Mouse (Mus musculus): ENCODE data around the gene Lima1. TPM values are rescaled to one million over a fixed set of nuclear protein-coding genes. Genes with fewer than 3 reads are reported as not detected.
"Not testable (repeated sequence)": the region's sequence is repeated elsewhere in the genome, so short reads cannot be mapped to it uniquely, and the experiment has no call there.

The Lima1 gene
- total RNA-seq, 2 experiments from 2014 or later = 4.2 to 4.8 TPM

DNA sequence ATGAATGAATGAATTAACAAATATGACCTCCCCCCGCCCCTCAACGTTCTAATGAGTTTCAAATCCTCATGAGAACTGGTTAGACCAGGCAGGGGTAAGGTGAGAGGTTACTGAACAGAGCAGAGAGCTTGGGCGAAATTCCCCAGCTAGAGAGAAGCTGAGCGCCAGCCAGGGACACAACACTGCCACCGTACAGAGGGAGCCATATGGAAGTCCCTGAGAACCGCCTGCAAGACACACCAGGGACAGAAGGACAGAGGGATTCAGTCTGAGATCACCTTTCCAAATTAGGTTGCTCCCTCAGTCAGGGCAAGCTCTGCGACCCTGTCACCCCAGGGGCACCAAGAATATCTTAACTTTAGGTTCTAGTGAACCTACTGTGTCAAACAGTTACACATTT, 37.7 kb downstream of the Lima1 start:
- ATAC-seq (replicated peaks; ENCODE audit: poor library complexity) = no peak

GRCm38 (mm10) chr15:99835191-99835590, 40.1 kb downstream of the Lima1 start:
- no peak for ATAC-seq (replicated peaks; ENCODE audit: poor library complexity)

DNA sequence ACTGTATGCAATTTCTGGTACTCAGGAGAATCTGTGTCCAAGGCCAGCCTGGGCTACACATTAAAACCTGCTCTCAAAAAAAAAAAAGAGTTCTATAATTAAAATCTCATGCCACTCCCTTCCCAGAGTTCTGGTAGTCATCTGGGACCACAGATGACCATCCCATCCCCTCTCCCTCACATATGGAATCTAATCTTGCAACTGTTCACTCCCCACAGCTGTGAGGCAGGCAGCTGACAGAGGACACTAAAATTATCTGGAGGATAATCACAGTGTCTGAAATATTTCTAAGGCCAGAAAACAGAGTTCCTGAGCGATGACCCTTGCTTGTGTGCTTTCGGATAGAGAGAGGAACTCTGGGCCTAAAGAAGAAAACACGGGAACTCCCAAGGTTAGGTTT, 40.6 kb downstream of the Lima1 start:
- no peak for ATAC-seq (replicated peaks; ENCODE audit: poor library complexity)

DNA sequence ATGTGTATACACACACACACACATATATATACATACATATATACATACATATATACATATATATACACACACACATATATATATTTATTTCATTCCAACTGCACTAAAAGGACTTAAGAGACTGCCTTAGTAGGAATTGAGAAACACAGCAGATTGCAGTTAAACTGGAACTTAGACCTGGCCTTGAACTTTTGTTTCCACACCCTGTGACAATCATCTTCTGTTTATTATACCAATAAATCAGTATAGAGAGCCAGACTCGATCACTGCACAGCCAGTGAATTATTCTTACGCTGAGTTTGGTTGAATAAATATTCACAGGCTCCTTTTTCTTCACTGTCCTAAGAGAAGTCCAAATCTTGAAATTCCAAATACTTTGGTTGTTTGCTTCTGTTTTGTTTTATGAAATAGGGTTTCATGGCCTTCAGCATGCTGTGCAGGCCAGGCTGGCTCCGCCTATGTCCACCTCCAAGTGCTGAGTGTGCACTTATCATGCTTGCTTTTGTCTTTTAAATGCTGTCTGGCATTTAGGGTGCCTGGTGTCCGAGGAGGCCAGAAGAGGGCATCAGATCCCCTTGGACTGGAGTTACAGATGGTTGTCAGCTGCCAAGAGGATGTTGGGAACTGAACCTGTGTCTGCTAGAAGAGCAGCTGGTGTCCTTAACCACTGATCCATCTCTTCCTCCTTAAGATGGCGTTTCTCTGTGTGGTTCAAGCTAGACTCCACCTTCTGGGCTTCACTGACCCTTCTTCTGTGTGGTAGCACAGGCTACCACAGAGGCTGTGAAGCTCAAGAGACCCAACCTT, 41.4 kb downstream of the Lima1 start:
- no peak for ATAC-seq (replicated peaks; ENCODE audit: poor library complexity)

DNA sequence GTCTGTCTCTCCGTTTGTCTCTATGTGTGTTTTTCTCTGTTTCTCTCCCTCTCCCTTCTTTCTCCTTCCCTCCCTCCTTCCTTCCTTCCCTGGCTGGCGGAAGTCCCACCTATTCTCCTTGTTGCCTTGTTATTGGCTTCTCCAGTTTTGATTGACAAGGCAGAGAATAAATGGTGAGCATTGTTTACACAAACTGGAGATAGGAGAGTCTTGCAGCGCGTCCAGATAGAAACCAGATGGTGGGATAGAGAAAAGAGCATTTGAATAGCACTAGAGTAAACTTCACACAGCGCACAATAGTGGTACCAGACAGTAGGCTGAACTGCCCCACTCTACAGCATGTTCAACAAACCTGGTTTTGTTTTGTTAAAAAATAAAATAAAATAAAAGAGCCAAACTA, 43.7 kb downstream of the Lima1 start:
- ATAC-seq (replicated peaks; ENCODE audit: poor library complexity) = no peak

DNA sequence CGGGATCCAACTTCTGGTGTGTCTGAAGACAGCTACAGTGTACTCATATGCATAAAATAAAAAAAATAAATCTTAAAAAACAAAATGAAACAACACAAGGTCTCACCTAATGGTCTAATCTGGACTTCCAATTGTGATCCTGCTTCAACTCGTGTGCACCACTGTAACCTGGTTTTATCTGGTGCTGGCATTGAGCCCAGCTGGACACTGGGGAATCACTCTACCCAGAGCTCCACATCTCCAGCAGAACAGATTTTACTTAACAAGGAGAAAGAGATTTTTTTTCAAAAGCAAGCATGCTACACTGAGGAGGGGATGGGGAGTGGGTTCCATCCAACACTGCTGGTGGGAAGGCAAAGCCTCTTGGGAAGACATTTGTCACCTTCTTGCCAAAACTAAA, 47.2 kb downstream of the Lima1 start:
- ATAC-seq (replicated peaks; ENCODE audit: poor library complexity) = no peak

DNA sequence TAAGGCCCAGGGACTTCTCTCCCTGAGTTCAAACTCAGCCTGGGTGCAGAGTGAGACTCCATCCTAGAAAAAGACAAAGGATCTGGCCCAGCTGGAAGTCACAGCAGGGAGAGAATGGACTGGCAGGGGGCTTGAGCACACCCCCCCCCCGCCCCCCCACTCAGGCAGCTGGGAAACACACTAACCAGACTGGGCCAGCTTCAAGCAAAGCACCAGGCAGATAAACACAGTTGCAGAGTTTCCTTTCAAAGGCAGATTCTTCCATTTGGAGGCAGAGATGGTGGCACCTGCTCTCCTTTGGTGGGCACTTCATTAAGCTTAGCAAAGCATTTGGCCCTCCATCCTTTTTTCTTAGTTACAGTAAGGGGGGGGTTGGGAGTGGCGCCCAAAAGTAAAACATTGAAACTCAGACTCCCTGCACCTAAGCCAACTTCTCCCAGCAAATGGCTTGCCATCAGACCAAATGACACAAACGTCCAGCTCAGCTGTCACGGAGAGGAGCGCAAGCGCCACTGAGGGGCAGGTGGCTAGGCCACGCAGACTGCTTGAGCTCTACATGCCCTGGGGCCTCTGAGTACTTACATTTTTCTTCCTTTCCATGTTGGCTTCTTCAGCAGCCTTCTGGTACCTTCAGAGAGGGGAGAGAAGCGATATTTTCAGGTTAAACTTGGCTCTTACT, 48.9 kb downstream of the Lima1 start:
- ATAC-seq (replicated peaks; ENCODE audit: poor library complexity) = no peak

- no peak for ATAC-seq (replicated peaks; ENCODE audit: poor library complexity)
Measured at GRCm38 (mm10) chr15:99825211-99825610, 50.0 kb downstream of the Lima1 start.

DNA sequence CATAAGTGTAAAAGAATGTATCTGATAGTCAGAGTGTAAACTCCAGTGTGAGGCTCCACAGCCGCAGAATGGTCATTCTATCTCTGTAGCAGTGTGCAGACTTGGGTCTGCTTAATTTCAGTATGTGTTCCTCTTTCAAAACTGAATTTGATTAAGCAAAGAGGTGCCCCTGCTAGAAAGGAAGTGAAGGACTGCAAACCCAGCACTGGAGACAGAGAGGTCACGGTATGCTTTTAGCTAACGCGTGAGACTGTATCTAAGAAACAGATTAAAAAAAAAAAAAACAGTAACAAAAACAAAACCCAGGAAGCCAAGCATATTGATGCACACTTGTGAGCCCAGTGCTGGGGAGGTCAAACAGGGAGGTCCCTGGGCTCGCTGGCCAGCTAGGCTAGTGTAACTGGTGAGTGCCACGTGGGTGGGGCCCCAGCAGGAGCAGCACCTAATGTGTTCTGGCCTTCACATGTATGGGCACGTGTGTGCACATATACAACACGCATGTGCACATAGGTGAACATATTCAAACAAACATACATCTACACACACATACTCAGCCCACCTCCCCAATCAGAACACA, 51.8 kb downstream of the Lima1 start:
- ATAC-seq (replicated peaks; ENCODE audit: poor library complexity) = no peak

DNA sequence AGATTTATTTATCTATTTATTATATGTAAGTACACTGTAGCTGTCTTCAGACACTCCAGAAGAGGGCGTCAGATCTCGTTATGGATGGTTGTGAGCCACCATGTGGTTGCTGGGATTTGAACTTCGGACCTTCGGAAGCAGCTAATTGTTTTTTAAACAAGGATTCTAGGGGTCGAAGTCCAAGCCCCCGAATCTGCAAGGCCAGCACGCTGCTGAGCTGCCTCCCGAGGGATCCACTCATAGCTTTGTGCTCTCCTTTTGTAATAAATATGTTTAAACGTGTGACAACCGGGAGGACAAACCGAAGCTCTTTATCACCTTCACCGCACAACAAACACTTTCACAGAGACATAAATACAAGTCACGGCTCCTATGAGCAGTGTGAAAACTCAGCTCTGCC, 52.8 kb downstream of the Lima1 start:
- not testable (repeated sequence) for ATAC-seq (replicated peaks; ENCODE audit: poor library complexity)

GRCm38 (mm10) chr15:99819621-99820279, 55.5 kb downstream of the Lima1 start:
- peak; percentile 63 for ATAC-seq (replicated peaks; ENCODE audit: poor library complexity)

GRCm38 (mm10) chr15:99819109-99819440, 56.2 kb downstream of the Lima1 start:
- ATAC-seq (replicated peaks; ENCODE audit: poor library complexity) = no peak

DNA sequence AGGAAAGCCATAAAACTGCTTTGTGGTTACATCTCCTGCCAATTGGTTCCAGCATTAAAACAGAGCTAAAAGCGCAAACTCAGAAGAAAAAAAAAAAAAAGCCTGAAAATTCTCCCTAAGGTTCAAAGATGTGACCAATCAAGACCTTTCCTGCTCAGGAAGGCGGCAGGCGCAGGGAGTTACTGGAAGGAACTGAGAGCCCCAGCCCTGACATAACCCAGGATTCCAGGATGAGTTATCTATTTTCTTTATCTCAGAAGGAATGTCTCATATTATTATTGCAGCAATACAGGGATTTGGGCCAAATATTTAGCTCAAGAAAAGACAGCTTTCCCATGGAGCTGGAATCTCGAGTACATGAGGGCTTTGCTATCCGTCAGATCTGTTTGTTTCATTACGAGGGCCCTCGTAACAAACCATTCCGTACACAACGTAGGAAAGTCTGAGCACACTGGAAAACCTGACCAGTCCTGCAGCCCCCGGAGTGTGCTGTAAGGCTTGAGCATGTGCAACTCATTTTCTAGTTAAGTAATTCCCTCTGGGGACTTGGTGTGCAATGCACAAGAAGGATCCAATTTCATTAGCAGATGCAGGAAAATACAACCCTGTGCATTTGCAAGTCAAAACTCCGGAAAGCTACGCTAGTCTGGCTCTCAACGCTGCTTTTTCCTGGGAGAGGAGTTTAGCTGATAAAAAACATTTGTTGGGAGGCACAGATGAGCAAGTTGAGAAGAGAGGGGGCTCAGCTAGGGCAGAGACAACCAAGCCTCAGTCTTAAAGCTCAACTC, 56.7 kb downstream of the Lima1 start:
- no peak for ATAC-seq (replicated peaks; ENCODE audit: poor library complexity)

DNA sequence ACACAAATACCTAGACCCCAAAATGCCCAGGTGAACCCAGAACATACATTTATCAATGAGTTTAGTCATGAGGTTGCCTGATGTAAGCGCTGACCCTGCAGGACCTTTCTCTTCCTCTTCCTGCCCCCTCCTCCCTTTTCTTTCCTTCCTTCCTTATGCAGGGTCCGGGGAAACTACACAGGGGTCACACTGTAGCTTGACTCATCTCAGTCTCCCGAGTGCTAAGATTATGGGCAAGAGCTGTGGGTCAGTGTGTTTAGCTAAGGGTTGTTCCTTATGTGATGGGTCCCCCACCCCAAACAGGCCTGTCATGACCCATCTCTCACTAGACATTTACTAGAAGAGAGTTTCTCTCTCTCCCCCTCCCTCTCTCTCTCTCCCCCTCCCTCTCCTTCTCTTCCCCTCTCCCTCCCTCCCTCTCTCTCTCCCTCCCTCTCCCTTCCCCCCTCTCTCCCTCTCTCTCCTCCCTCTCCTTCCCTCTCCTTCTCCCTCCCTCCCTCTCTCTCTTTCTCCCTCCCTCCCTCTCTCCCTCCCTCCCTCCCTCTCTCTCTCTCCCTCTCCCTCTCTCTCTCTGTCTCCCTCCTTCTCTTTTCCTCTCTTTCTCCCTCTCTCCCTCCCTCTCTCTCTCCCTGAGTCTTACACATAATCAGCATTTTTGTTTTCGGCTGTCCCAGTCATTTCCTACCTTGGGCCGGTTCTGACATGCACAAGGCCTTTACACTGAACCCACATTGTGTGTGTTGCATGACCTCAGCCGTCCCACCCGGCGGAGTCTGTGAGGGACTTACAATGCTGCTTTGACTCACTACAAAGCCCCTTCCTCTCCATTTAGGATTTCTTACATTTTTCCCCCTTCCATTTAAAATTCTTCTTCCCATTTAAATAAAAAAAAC, 57.7 kb downstream of the Lima1 start:
- ATAC-seq (replicated peaks; ENCODE audit: poor library complexity) = no peak

GRCm38 (mm10) chr15:99815999-99816398, 59.3 kb downstream of the Lima1 start:
- no peak for ATAC-seq (replicated peaks; ENCODE audit: poor library complexity)

DNA sequence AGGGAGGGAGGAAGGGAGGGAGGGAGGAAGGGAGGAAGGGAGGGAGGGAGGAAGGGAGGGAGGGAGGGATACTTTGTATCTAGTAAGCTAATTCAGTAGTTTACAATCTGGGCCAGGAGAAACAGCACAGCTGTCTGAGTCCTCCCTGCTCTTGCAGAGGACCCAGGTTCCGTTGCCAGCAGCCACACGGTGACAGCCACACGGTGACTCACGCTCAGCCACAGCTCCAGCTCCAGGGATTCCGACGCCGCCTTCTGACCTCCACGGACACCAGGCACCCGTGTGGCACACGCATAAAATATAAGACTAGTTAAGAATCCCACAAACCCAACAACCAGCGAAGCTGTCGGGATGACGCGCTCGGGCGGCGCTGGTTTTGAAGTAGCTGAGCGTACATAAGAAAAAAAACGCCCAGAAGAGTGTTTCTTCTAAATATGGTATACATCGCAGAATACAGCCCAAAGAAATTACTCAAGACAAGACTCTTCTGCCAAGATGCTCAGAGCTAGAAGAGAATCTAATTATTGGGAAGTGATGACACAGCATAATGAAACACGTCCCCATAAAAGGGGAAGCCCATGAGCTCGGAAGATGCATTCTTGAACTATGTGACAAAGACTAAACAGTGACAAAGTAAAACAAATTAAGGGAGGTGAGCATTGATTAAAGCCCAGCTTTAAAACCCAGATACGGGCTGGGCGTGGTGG, 60.5 kb downstream of the Lima1 start:
- ATAC-seq (replicated peaks; ENCODE audit: poor library complexity) = peak; percentile 48; the same call in 1 of the 2 replicates

- no peak for ATAC-seq (replicated peaks; ENCODE audit: poor library complexity)
Measured at GRCm38 (mm10) chr15:99813639-99814038, 61.6 kb downstream of the Lima1 start.

DNA sequence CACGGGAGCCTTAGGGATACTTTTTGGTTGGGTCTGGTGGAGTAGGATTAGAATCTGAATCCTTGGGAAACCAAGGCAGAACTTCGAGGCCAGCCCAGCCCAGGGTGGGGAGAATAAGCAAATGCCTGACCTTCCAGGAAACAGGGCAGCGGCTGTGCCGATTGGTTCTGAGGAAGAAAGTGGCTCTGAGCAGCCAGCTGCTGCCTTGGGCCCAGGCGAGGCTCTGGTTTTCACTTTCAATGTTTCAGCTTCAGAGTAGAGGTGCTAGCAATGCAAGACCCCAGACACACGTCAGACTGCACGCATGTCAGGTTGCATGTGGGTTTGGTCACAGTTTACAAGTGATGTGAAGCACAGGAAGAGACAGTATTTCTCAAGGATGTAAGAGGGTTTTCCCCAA, 63.2 kb downstream of the Lima1 start:
- no peak for ATAC-seq (replicated peaks; ENCODE audit: poor library complexity)
